Mouse (Mus musculus) CH12.LX (cell line): ENCODE results near the gene Sh2d6. TPM values are rescaled to one million over a fixed set of nuclear protein-coding genes. Genes with fewer than 3 reads are reported as not detected.

Experiments
- DNase-seq: peaks from one replicate; pipeline ENCODE4 v3.0.0-alpha.2; 2013; ENCODE audit errors: extremely low read depth
- H3K27ac ChIP-seq: 2 replicates; pipeline ENCODE4 v1.5.1; 2012; ENCODE audit warnings: low read depth, mild to moderate bottlenecking, control low read depth, moderate library complexity; ENCODE audit not compliant: insufficient read depth
- H3K27me3 ChIP-seq: replicated peaks from 2 replicates; pipeline ENCODE3; 2012; ENCODE audit warnings: inconsistent platforms
- H3K36me3 ChIP-seq, 2 experiments: replicated peaks in 1 of 2; 2 replicates each; pipeline versions ENCODE3 to v1.6.1; 2012; ENCODE audit warnings: inconsistent platforms in 1 of 2, low read length in 1 of 2, mild to moderate bottlenecking in 1 of 2, mixed read lengths in 1 of 2, moderate library complexity in 1 of 2; ENCODE audit not compliant: control insufficient read depth in 1 of 2, insufficient read depth in 1 of 2
- H3K4me1 ChIP-seq, 2 experiments: 2 replicates each; pipeline ENCODE4 v1.6.1; 2012; ENCODE audit warnings: inconsistent platforms in 1 of 2, moderate library complexity in 1 of 2; ENCODE audit not compliant: insufficient read depth in 2 of 2, control insufficient read depth in 1 of 2
- H3K4me2 ChIP-seq: 2 replicates; pipeline ENCODE4 v1.6.1; 2012; ENCODE audit warnings: low read depth, mild to moderate bottlenecking, control low read depth; ENCODE audit not compliant: poor library complexity, insufficient read depth, severe bottlenecking
- H3K4me3 ChIP-seq, 3 experiments: fragments of 150-350 bp in 1 of 3; sonication (generic) in 1 of 3; replicated peaks in 1 of 3; 2 replicates each; pipeline versions ENCODE3 to v1.5.1; 2011 to 2012; ENCODE audit warnings: low read depth in 2 of 3, low read length in 2 of 3, mild to moderate bottlenecking in 2 of 3, moderate library complexity in 2 of 3, control low read depth in 1 of 3, improper control_type of control experiment in 1 of 3, inconsistent platforms in 1 of 3, mixed read lengths in 1 of 3; ENCODE audit not compliant: poor library complexity in 1 of 3
- H3K79me2 ChIP-seq: replicated peaks from 2 replicates; pipeline ENCODE4 v1.6.1; 2012; ENCODE audit warnings: mild to moderate bottlenecking, moderate library complexity; ENCODE audit not compliant: control insufficient read depth, poor library complexity, insufficient read depth, severe bottlenecking; ENCODE audit errors: extremely low read depth
- H3K9ac ChIP-seq: 2 replicates; pipeline ENCODE4 v1.6.1; 2012; ENCODE audit warnings: low read depth, mild to moderate bottlenecking, control low read depth, moderate library complexity; ENCODE audit not compliant: insufficient read depth
- H3K9me3 ChIP-seq: replicated peaks from 2 replicates; pipeline ENCODE3; 2012; ENCODE audit warnings: low read length, inconsistent platforms, mixed read lengths
- E2F4 ChIP-seq: IDR thresholded peaks from 2 replicates; pipeline ENCODE4 v1.6.1; 2011; ENCODE audit warnings: low read depth, low read length, improper control_type of control experiment; ENCODE audit not compliant: insufficient replicate concordance
- EP300 ChIP-seq: IDR thresholded peaks from 2 replicates; pipeline ENCODE4 v1.6.1; 2011; ENCODE audit warnings: low read length, improper control_type of control experiment
- GABPA ChIP-seq: IDR thresholded peaks from 2 replicates; pipeline ENCODE4 v1.6.1; 2012; ENCODE audit warnings: low read depth, low read length, improper control_type of control experiment, inconsistent platforms; ENCODE audit not compliant: insufficient replicate concordance
- IRF4 ChIP-seq: IDR thresholded peaks from 2 replicates; pipeline ENCODE4 v1.6.1; 2014; ENCODE audit warnings: low read depth, mild to moderate bottlenecking, inconsistent platforms, low read length, improper control_type of control experiment
- MAX ChIP-seq: IDR thresholded peaks from 2 replicates; pipeline ENCODE4 v1.6.1; 2011; ENCODE audit warnings: low read length, improper control_type of control experiment
- NRF1 ChIP-seq: IDR thresholded peaks from 2 replicates; pipeline ENCODE4 v1.6.1; 2014; ENCODE audit warnings: low read depth, mild to moderate bottlenecking, inconsistent platforms, low read length, improper control_type of control experiment, moderate library complexity
- PAX5 ChIP-seq: IDR thresholded peaks from 2 replicates; pipeline ENCODE4 v1.6.1; 2012; ENCODE audit warnings: low read length, inconsistent platforms, mixed read lengths
- POLR2AphosphoS2 ChIP-seq: IDR thresholded peaks from 2 replicates; pipeline ENCODE4 v1.6.1; 2011; ENCODE audit warnings: low read depth, low read length, improper control_type of control experiment
- RCOR1 ChIP-seq: conservative IDR thresholded peaks from 2 replicates; pipeline ENCODE4 v1.6.1; 2012; ENCODE audit warnings: low read depth, mild to moderate bottlenecking, inconsistent platforms, low read length, improper control_type of control experiment
- SMC3 ChIP-seq: IDR thresholded peaks from 2 replicates; pipeline ENCODE4 v1.6.1; 2011; ENCODE audit warnings: low read depth, low read length, improper control_type of control experiment
- ZKSCAN1 ChIP-seq: IDR thresholded peaks from 2 replicates; pipeline ENCODE4 v1.6.1; 2012; ENCODE audit warnings: low read depth, inconsistent platforms, low read length, improper control_type of control experiment, borderline replicate concordance
- dilution Hi-C: fragments of 300-500 bp; cut with MboI; formaldehyde crosslinking; loops from 2 replicates; pipeline ENCODE4 v1.14.3; 2020; ENCODE audit warnings: low sequenced_read_pairs; ENCODE audit not compliant: extremely low pct_unique_long_range_greater_than_20kb, extremely low pct_ligation_motif_present
- in situ Hi-C: fragments of 300-500 bp; cut with MboI; formaldehyde crosslinking; loops from 3 replicates; pipeline ENCODE4 v1.14.3; 2019; ENCODE audit warnings: low sequenced_read_pairs, low pct_ligation_motif_present, low pct_unique_long_range_greater_than_20kb, mixed read lengths
- polyA plus RNA-seq: library from polyadenylated mRNA; unstranded; fragments of >175 nt; gene quantifications from 2 replicates; pipeline ENCODE4 v1.2.1, GENCODE M21; 2012; ENCODE audit warnings: low read depth; ENCODE audit not compliant: insufficient read length
- total RNA-seq, 2 experiments: library from RNA; depleted of rRNA; stranded (reverse); fragments of 300-350 nt in 1 of 2; fragments of >200 nt in 1 of 2; gene quantifications; 2 replicates each; pipeline ENCODE4 v1.2.3; 2012 to 2014

The Sh2d6 gene
- total and polyA plus RNA-seq, 3 experiments: 0.78 to 4.9 (median 1.7) TPM

- Histone ChIP-seq H3K27me3 (no peaks in the 10 kb centered on the region), H3K79me2 (no peaks in the 10 kb centered on the region), H3K36me3 (no peaks in the 10 kb centered on the region), H3K4me1 (peaks cover 20 to 34% of the 10 kb centered on the region in 2 experiments), H3K27ac (no peak overlapping the region), H3K4me3 (no peak overlapping the region), H3K9ac (no peak overlapping the region), H3K9me3 (peaks cover 3% of the 10 kb centered on the region), H3K4me2 (no peak overlapping the region)
- no peak for TF ChIP-seq ZKSCAN1
- TF ChIP-seq PAX5: no peak
- no peak for TF ChIP-seq E2F4
- TF ChIP-seq RCOR1: no peak
- in situ Hi-C loops: no loop called here
- dilution Hi-C loops: no loop called here
- DNase-seq: no peak
These were observed 5.6 kb upstream of the Sh2d6 start for GRCm38 (mm10) chr6:72527070-72527469.

GRCm38 (mm10) chr6:72524160-72524559 lies 2.7 kb upstream of the Sh2d6 start:
- H3K9me3 ChIP-seq: no peaks in the 10 kb centered on the region
- H3K4me1 ChIP-seq: peaks cover 41 to 63% of the 10 kb centered on the region in 2 experiments
- H3K79me2 ChIP-seq: no peaks in the 10 kb centered on the region
- H3K4me3 ChIP-seq: no peak overlapping the region
- no peak for DNase-seq
- no peak overlapping the region for H3K27ac ChIP-seq
- no peaks in the 10 kb centered on the region for H3K27me3 ChIP-seq
- H3K4me2 ChIP-seq: no peak overlapping the region
- TF ChIP-seq EP300 (no peak), IRF4 (no peak), NRF1 (no peak), POLR2AphosphoS2 (no peak)
- in situ Hi-C loops: no loop called here
- dilution Hi-C loops: no loop called here
- no peaks in the 10 kb centered on the region for H3K36me3 ChIP-seq
- no peak overlapping the region for H3K9ac ChIP-seq

DNA sequence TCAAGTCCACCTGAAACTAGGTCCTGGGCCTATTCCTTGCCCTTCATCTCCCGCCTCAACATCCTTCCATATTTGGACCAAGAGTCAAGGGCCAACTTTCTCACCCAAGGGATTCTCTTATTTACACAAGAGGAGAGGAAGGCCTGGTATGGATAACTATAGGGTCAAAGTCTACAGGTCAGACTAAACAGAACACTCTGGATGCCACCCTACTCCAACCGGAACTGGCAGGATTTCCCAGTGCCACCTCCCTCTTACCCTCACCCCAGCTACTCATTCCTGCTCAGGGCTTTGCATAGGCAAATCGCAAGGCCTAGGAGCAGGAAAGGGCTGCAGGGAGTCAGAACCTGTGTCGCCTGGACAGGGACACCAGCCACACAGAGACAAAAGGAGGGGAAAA lies 1.7 kb upstream of the Sh2d6 start:
- DNase-seq: no peak
- H3K79me2 ChIP-seq: no peaks in the 10 kb centered on the region
- H3K9ac ChIP-seq: no peak overlapping the region
- peaks cover 0 to 7% of the 10 kb centered on the region in 2 experiments for H3K36me3 ChIP-seq
- H3K27ac ChIP-seq: no peak overlapping the region
- dilution Hi-C loops: no loop called here
- no peak overlapping the region for H3K4me3 ChIP-seq
- TF ChIP-seq MAX (no peak), SMC3 (no peak), GABPA (no peak)
- H3K9me3 ChIP-seq: no peaks in the 10 kb centered on the region
- H3K4me1 ChIP-seq: peaks cover 38 to 66% of the 10 kb centered on the region in 2 experiments
- H3K27me3 ChIP-seq: no peaks in the 10 kb centered on the region
- H3K4me2 ChIP-seq: no peak overlapping the region
- in situ Hi-C loops: no loop called here
